In the genomic region with DNA sequence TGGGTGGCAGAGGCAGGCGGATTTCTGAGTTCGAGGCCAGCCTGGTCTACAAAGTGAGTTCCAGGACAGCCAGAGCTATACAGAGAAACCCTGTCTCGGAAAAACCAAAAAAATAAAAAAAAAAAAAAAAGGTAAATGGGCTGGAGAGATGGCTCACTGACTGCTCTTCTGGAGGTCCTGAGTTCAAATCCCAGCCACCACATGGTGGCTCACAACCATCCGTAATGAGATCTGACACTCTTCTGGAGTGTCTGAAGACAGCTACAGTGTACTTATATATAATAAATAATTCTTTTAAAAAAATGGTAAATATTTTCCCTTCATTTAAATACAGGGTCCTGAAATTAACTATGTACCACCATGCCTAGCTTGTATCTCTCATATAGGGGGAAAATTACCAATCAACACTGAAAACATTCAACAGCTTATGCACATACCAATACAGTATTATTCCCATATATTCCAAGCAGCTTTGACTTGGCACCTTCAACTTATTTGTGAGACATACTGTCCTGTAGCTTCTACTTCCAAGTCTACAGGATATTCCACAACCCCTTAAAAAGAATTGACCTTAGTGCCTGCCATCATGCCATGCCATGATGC, we compare ENCODE assay signal across 11 mouse cellular contexts. TPM values are rescaled to one million over a fixed set of nuclear protein-coding genes. Genes with fewer than 3 reads are reported as not detected.
"Had no signal": no experiment of that assay in that cellular context is flagged by ENCODE, and none has a peak within 500 bp of the region (broad histone marks: within the 10 kb centered on the region; RNA-seq: fewer than 3 reads in every experiment).

No protein-coding gene starts in this region.

RNA-seq across cellular contexts. Expression of a gene that starts 2.5 kb away (rescaled TPM):
- total RNA-seq: gastrocnemius, adult 2 months; gastrocnemius, postnatal 10 days; gastrocnemius, postnatal 25 days; granulocyte monocyte progenitor cell, adult 5-6 weeks; heart, adult 18-20 months; heart, adult 8-10 months; heart, postnatal 10 days; heart, postnatal 25 days had no signal
- polyA plus RNA-seq: hindbrain, embryonic 12.5 days; intestine, embryonic 15.5 days; intestine, postnatal 0 days had no signal
